In the genomic region with DNA sequence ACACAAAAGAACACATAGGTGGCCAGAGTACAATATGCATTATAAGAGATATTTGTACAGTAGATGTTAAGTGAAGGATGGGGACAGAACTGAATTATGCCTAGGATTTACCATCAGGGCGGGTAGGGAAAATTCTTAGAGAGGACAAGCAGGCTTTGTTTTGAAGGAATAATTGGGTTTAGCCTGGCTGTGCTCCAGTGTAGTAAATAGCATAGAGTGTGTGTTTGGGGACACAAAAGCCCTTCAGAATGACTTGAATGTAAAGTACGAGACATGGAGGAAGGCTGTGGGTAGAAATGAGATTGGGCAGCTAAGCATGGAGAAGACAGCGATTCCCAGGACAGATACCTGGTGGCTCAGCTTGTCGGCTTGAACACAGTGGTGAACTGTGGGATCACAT, we compare ENCODE assay signal across 27 mouse cellular contexts.
"Had no signal": no experiment of that assay in that cellular context is flagged by ENCODE, and none has a peak within 500 bp of the region (broad histone marks: within the 10 kb centered on the region; RNA-seq: fewer than 3 reads in every experiment).

No protein-coding gene starts in this region.

- H3K4me3 ChIP-seq: gastrocnemius, adult 2 months; heart, adult 2 months; heart, embryonic 12.5 days; hindbrain, embryonic 10.5 days; hindbrain, embryonic 12.5 days; intestine, embryonic 15.5 days; layer of hippocampus, adult 2 months; left cerebral cortex, adult 2 months; limb, embryonic 10.5 days; limb, embryonic 12.5 days; liver, embryonic 13.5 days; liver, embryonic 15.5 days had no signal

- ATAC-seq: hindbrain, embryonic 16.5 days; inflammation-experienced regulatory T-cells, adult 6 months; intestine, embryonic 15.5 days; intestine, postnatal 0 days had no signal

- H3K36me3 ChIP-seq: hindbrain, embryonic 10.5 days; hindbrain, embryonic 12.5 days; intestine, embryonic 15.5 days; limb, embryonic 10.5 days; limb, embryonic 12.5 days; liver, embryonic 13.5 days; liver, embryonic 15.5 days had no signal

- H3K4me2 ChIP-seq: heart, embryonic 12.5 days; hindbrain, embryonic 12.5 days; hindbrain, embryonic 14.5 days; intestine, embryonic 15.5 days; limb, embryonic 12.5 days; liver, embryonic 11.5 days; liver, embryonic 13.5 days; liver, embryonic 15.5 days had no signal

- H3K9ac ChIP-seq: heart, embryonic 12.5 days; hindbrain, embryonic 12.5 days; hindbrain, embryonic 14.5 days; intestine, embryonic 15.5 days; limb, embryonic 12.5 days; liver, embryonic 13.5 days; liver, embryonic 15.5 days had no signal

- DNase-seq: gastrocnemius, adult 2 months; gastrocnemius, postnatal 10 days; gastrocnemius, postnatal 25 days; heart, adult 2 months; heart, postnatal 10 days; heart, postnatal 4 days; kidney, adult 18-20 months; kidney, adult 8-10 months; kidney, postnatal 10 days; kidney, postnatal 25 days; kidney, postnatal 4 days; liver; liver, embryonic 13.5 days had no signal

- H3K27me3 ChIP-seq: heart, embryonic 12.5 days; hindbrain, embryonic 12.5 days; intestine, embryonic 15.5 days; limb, embryonic 12.5 days had no signal

- H3K27ac ChIP-seq: gastrocnemius, adult 2 months; heart, adult 2 months; hindbrain, embryonic 10.5 days; hindbrain, embryonic 12.5 days; hindbrain, embryonic 14.5 days; intestine, embryonic 15.5 days; layer of hippocampus, adult 2 months; left cerebral cortex, adult 2 months; limb, embryonic 10.5 days; limb, embryonic 12.5 days; liver, embryonic 13.5 days; liver, embryonic 15.5 days had no signal

- H3K9me3 ChIP-seq: heart, embryonic 12.5 days; hindbrain, embryonic 10.5 days; hindbrain, embryonic 12.5 days; intestine, embryonic 15.5 days; limb, embryonic 10.5 days; limb, embryonic 12.5 days; liver, embryonic 13.5 days; liver, embryonic 15.5 days had no signal
